Mouse (Mus musculus) myocyte (in vitro differentiated cells): ENCODE results near the gene Slitrk2.

ENCODE experiments used
- CEBPB ChIP-seq: IDR thresholded peaks from 2 replicates; pipeline ENCODE4 v1.6.1; 2011; ENCODE audit warnings: mild to moderate bottlenecking, moderate library complexity; ENCODE audit not compliant: poor library complexity, insufficient read depth, severe bottlenecking
- E2F4 ChIP-seq: IDR thresholded peaks from one replicate; pipeline ENCODE4 v1.6.1; 2011; ENCODE audit warnings: mild to moderate bottlenecking, control low read depth, moderate library complexity; ENCODE audit not compliant: insufficient read depth
- MAX ChIP-seq: IDR thresholded peaks from one replicate; pipeline ENCODE4 v1.6.1; 2011; ENCODE audit warnings: low read depth, mild to moderate bottlenecking, control low read depth
- POLR2A ChIP-seq: IDR thresholded peaks from one replicate; pipeline ENCODE4 v1.6.1; 2011; ENCODE audit warnings: low read depth, mild to moderate bottlenecking, control low read depth, moderate library complexity; ENCODE audit not compliant: insufficient read length
- USF1 ChIP-seq: IDR thresholded peaks from one replicate; pipeline ENCODE4 v1.6.1; 2011; ENCODE audit warnings: low read depth, mild to moderate bottlenecking, control low read depth, moderate library complexity

DNA sequence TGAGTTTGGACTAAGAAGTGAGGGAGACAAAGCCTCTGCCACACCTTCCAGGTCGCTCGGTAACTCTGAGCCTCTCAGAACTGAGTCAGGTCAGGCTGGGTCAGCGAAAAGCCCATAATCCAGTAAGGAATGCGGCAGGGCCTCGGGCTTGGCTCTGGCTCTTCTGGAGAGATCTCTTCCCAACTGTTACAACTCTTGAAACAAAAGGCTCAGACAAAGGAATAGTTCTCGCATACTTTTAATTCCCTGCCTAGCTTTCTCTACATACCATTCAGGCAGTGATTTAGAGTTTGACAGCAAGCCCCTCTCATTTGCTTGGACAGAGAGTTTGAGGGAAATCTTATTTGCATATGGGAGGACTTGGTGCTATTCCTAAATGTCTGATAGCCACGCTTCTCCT, 29.5 kb downstream of the Slitrk2 start:
- no peak for TF ChIP-seq POLR2A
- no peak for TF ChIP-seq MAX
- TF ChIP-seq USF1, result no peak
- no peak for TF ChIP-seq E2F4
- TF ChIP-seq CEBPB, result no peak
